Mouse (Mus musculus): ENCODE data around the gene P4hb. TPM values are rescaled to one million over a fixed set of nuclear protein-coding genes. Genes with fewer than 3 reads are reported as not detected.

The P4hb gene
- total RNA-seq, 2 experiments from 2014 or later = 748 to 1,254 TPM

DNA sequence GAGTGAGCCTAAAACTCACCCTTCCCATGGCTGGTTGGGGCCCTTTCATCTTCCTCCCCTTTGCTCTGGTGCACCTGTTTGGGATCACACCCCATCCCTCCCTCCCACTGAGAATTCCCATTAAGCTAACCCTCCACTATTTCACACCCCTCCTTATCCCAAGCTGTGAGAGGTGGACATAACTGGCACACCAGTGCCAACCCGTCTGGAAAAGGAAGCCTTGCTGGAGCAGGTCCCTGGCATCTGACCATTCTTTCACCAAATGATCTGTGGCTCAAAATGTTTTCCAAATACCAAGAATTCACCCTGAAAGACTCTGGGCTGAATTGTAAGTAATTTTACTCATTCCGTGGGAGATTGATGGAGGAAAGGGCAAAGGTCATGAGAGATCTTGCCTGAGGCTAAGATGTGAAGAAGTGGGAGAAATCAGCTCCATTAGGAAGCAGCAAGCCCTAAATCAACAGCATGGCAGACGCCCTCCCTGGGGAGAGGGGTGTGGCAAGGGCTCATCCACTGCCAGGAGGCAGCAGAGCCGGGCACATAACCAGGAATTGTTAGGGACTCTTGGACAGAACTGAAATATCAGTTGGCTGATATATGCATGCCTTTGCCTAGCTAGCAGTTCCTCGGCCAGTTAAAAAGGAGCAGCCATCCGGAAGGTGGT lies 60.1 kb downstream of the P4hb start:
- ATAC-seq (replicated peaks; ENCODE audit: poor library complexity) = no peak

DNA sequence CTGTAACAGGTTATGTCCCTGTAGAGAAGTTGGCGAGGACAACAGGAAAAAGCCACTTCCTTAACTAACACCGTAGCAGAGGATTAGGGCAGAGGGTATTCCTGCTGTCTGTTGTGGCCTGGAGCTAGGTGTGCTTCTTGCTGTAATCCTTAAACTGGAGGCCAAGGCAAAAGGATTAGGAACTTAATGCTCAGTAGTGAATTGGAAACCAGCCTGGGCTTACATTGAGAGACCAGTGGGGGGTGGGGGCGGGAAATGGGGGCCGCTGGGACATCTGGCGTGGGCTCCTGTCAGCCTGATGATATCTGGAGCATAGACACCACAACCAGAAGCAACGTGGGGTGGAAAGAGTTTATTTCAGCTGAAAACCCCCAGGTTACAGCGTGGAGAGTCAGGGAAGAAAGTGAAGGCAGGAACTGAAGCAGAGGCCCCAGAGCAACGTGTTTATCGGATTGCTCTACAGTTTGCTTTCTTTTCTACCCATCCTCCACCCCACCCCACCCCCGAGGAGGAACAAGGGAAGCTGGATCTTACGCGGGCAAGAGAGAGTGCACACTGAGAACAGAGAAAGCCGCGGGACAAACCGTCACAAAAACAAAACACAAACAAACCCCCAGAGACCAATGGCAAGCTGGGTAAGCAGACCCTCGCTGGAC lies 62.5 kb downstream of the P4hb start:
- peak; percentile 82 for ATAC-seq (replicated peaks; ENCODE audit: poor library complexity)

Other genes starting within 250 kb of the P4hb start
Only the 30 nearest of the 34 such genes appear.
- gene Faap100, start 194.5 kb downstream of the P4hb start, total RNA-seq (2015) = 10.8 and 11.0 TPM in 2 replicates
- gene Faap100, start 194.5 kb downstream of the P4hb start, total RNA-seq (2017) = 6.5 and 7.0 TPM in 2 replicates
- gene Nploc4, start 135.5 kb downstream of the P4hb start, total RNA-seq (2015) = 37.2 and 41.0 TPM in 2 replicates
- gene Nploc4, start 135.5 kb downstream of the P4hb start, total RNA-seq (2017) = 34.3 and 35.4 TPM in 2 replicates
- gene Tspan10, start 130.6 kb downstream of the P4hb start, total RNA-seq (2015) = not detected in 2 replicates
- gene Tspan10, start 130.6 kb downstream of the P4hb start, total RNA-seq (2017) = not detected in 2 replicates
- 0.27 and 0.32 TPM in 2 replicates for gene Pde6g, start 119.8 kb downstream of the P4hb start, total RNA-seq (2015)
- not detected in 2 replicates for gene Pde6g, start 119.8 kb downstream of the P4hb start, total RNA-seq (2017)
- gene Oxld1, start 115.2 kb downstream of the P4hb start, total RNA-seq (2015) = 10.4 and 10.7 TPM in 2 replicates
- 9.7 and 14.8 TPM in 2 replicates for gene Oxld1, start 115.2 kb downstream of the P4hb start, total RNA-seq (2017)
- 24.9 and 27.2 TPM in 2 replicates for gene Ccdc137, start 115.1 kb downstream of the P4hb start, total RNA-seq (2015)
- 57.1 and 58.3 TPM in 2 replicates for gene Ccdc137, start 115.1 kb downstream of the P4hb start, total RNA-seq (2017)
- 13.8 and 19.8 TPM in 2 replicates for gene Arl16, start 105.6 kb downstream of the P4hb start, total RNA-seq (2015)
- gene Arl16, start 105.6 kb downstream of the P4hb start, total RNA-seq (2017) = 18.8 and 20.2 TPM in 2 replicates
- gene Mrpl12, start 88.6 kb downstream of the P4hb start, total RNA-seq (2015) = 107 and 121 TPM in 2 replicates
- gene Mrpl12, start 88.6 kb downstream of the P4hb start, total RNA-seq (2017) = 136 and 142 TPM in 2 replicates
- gene Slc25a10, start 81.4 kb downstream of the P4hb start, total RNA-seq (2015) = 11.9 and 14.4 TPM in 2 replicates
- 16.2 and 19.7 TPM in 2 replicates for gene Slc25a10, start 81.4 kb downstream of the P4hb start, total RNA-seq (2017)
- not detected in 2 replicates for gene Gcgr, start 42.6 kb downstream of the P4hb start, total RNA-seq (2015)
- not detected in 2 replicates for gene Gcgr, start 42.6 kb downstream of the P4hb start, total RNA-seq (2017)
- gene Mcrip1, start 23.5 kb downstream of the P4hb start, total RNA-seq (2015) = 71.6 and 75.3 TPM in 2 replicates
- gene Mcrip1, start 23.5 kb downstream of the P4hb start, total RNA-seq (2017) = 24.2 and 25.8 TPM in 2 replicates
- gene Ppp1r27, start 22.1 kb downstream of the P4hb start, total RNA-seq (2015) = not detected in 2 replicates
- gene Ppp1r27, start 22.1 kb downstream of the P4hb start, total RNA-seq (2017) = 1.3 TPM in 1 of 2 replicates, not detected in the other
- 401 and 420 TPM in 2 replicates for gene Arhgdia, start 8.4 kb upstream of the P4hb start, total RNA-seq (2015)
- 177 and 193 TPM in 2 replicates for gene Arhgdia, start 8.4 kb upstream of the P4hb start, total RNA-seq (2017)
- 197 and 227 TPM in 2 replicates for gene Alyref, start 25.1 kb upstream of the P4hb start, total RNA-seq (2015)
- gene Alyref, start 25.1 kb upstream of the P4hb start, total RNA-seq (2017) = 266 and 298 TPM in 2 replicates
- gene Anapc11, start 25.2 kb upstream of the P4hb start, total RNA-seq (2015) = 66.2 and 67.6 TPM in 2 replicates
- gene Anapc11, start 25.2 kb upstream of the P4hb start, total RNA-seq (2017) = 22.9 and 25.7 TPM in 2 replicates
- 0.59 TPM in 1 of 2 replicates, not detected in the other for gene Npb, start 35.2 kb upstream of the P4hb start, total RNA-seq (2015)
- gene Npb, start 35.2 kb upstream of the P4hb start, total RNA-seq (2017) = not detected in 2 replicates
- 15.9 and 20.2 TPM in 2 replicates for gene Pcyt2, start 44.7 kb upstream of the P4hb start, total RNA-seq (2015)
- 23.8 and 24.5 TPM in 2 replicates for gene Pcyt2, start 44.7 kb upstream of the P4hb start, total RNA-seq (2017)
- gene Sirt7, start 52.0 kb upstream of the P4hb start, total RNA-seq (2015) = 22.9 and 24.2 TPM in 2 replicates
- gene Sirt7, start 52.0 kb upstream of the P4hb start, total RNA-seq (2017) = 60.4 and 63.4 TPM in 2 replicates
- gene Mafg, start 60.3 kb upstream of the P4hb start, total RNA-seq (2015) = 15.0 and 16.4 TPM in 2 replicates
- 24.2 and 29.5 TPM in 2 replicates for gene Mafg, start 60.3 kb upstream of the P4hb start, total RNA-seq (2017)
- gene Pycr1, start 70.5 kb upstream of the P4hb start, total RNA-seq (2015) = 9.8 and 10.3 TPM in 2 replicates
- 5.1 and 6.2 TPM in 2 replicates for gene Pycr1, start 70.5 kb upstream of the P4hb start, total RNA-seq (2017)
- 1.3 and 1.5 TPM in 2 replicates for gene Myadml2, start 74.9 kb upstream of the P4hb start, total RNA-seq (2015)
- 4.0 TPM in 1 of 2 replicates, not detected in the other for gene Myadml2, start 74.9 kb upstream of the P4hb start, total RNA-seq (2017)
- not detected in 2 replicates for gene Notum, start 87.9 kb upstream of the P4hb start, total RNA-seq (2015)
- not detected in 2 replicates for gene Notum, start 87.9 kb upstream of the P4hb start, total RNA-seq (2017)
- 39.6 and 54.6 TPM in 2 replicates for gene Aspscr1, start 99.7 kb upstream of the P4hb start, total RNA-seq (2015)
- 33.7 and 46.6 TPM in 2 replicates for gene Aspscr1, start 99.7 kb upstream of the P4hb start, total RNA-seq (2017)
- 116 and 136 TPM in 2 replicates for gene Cenpx, start 140.5 kb upstream of the P4hb start, total RNA-seq (2015)
- gene Cenpx, start 140.5 kb upstream of the P4hb start, total RNA-seq (2017) = 100 and 106 TPM in 2 replicates
- 10.6 and 11.0 TPM in 2 replicates for gene Lrrc45, start 140.7 kb upstream of the P4hb start, total RNA-seq (2015)
- gene Lrrc45, start 140.7 kb upstream of the P4hb start, total RNA-seq (2017) = 37.6 and 42.3 TPM in 2 replicates
- gene Rac3, start 148.2 kb upstream of the P4hb start, total RNA-seq (2015) = 0.44 and 0.76 TPM in 2 replicates
- gene Rac3, start 148.2 kb upstream of the P4hb start, total RNA-seq (2017) = 0.25 TPM in 1 of 2 replicates, not detected in the other
- 16.3 and 18.7 TPM in 2 replicates for gene Dcxr, start 154.0 kb upstream of the P4hb start, total RNA-seq (2015)
- gene Dcxr, start 154.0 kb upstream of the P4hb start, total RNA-seq (2017) = 16.5 and 17.1 TPM in 2 replicates
- gene Cbr2, start 158.9 kb upstream of the P4hb start, total RNA-seq (2015) = not detected in 2 replicates
- gene Cbr2, start 158.9 kb upstream of the P4hb start, total RNA-seq (2017) = 1.3 TPM in 1 of 2 replicates, not detected in the other
- 28.6 and 31.3 TPM in 2 replicates for gene Hmga1b, start 189.5 kb upstream of the P4hb start, total RNA-seq (2015)
- 20.6 and 25.8 TPM in 2 replicates for gene Hmga1b, start 189.5 kb upstream of the P4hb start, total RNA-seq (2017)
- 11.6 and 12.2 TPM in 2 replicates for gene Rfng, start 211.0 kb upstream of the P4hb start, total RNA-seq (2015)
- 2.7 and 5.2 TPM in 2 replicates for gene Rfng, start 211.0 kb upstream of the P4hb start, total RNA-seq (2017)

Data from megakaryocyte progenitor cell, adult 5-6 weeks (primary cell).